Mouse (Mus musculus): ENCODE results near the gene C1ra. TPM values are rescaled to one million over a fixed set of nuclear protein-coding genes. Genes with fewer than 3 reads are reported as not detected.
A peak's percentile ranks its signal among the peaks of the same experiment; 100 is the strongest.
"Not testable (repeated sequence)": the region's sequence is repeated elsewhere in the genome, so short reads cannot be mapped to it uniquely, and the experiment has no call there.

C1ra gene
- polyA plus RNA-seq, 1 experiment from 2014 or later: 6.5 TPM

GRCm38 (mm10) chr6:124477922-124478651 lies 34.1 kb upstream of the C1ra start:
- Histone ChIP-seq H3K36me3 (ENCODE audit: inconsistent target) (no peaks in the 10 kb centered on the region), H3K4me3 (ENCODE audit: inconsistent target) (no peak overlapping the region), H3K79me2 (ENCODE audit: inconsistent target) (no peaks in the 10 kb centered on the region), H3K27ac (peak overlapping the region; percentile 65)
- 8% methylated on average over 17 of the region's 17 CpGs for WGBS (ENCODE audit: missing documents)

GRCm38 (mm10) chr6:124478874-124479572 lies 33.2 kb upstream of the C1ra start:
- Histone ChIP-seq H3K36me3 (ENCODE audit: inconsistent target) (no peaks in the 10 kb centered on the region), H3K4me3 (ENCODE audit: inconsistent target) (no peak overlapping the region), H3K79me2 (ENCODE audit: inconsistent target) (no peaks in the 10 kb centered on the region), H3K27ac (peak overlapping the region; percentile 65; the same call in 1 of the 2 replicates)
- 85% methylated on average over 3 of the region's 3 CpGs for WGBS (ENCODE audit: missing documents)

- H3K36me3 ChIP-seq (ENCODE audit: inconsistent target): no peaks in the 10 kb centered on the region
- 88% methylated on average over 3 of the region's 3 CpGs for WGBS (ENCODE audit: missing documents)
- no peak overlapping the region for H3K4me3 ChIP-seq (ENCODE audit: inconsistent target)
- H3K79me2 ChIP-seq (ENCODE audit: inconsistent target): no peaks in the 10 kb centered on the region
- no peak overlapping the region for H3K27ac ChIP-seq
Measured at GRCm38 (mm10) chr6:124479573-124479930, 32.7 kb upstream of the C1ra start.

GRCm38 (mm10) chr6:124480295-124480694 lies 31.9 kb upstream of the C1ra start:
- no peak overlapping the region for H3K27ac ChIP-seq
- no peaks in the 10 kb centered on the region for H3K79me2 ChIP-seq (ENCODE audit: inconsistent target)
- no peaks in the 10 kb centered on the region for H3K36me3 ChIP-seq (ENCODE audit: inconsistent target)
- WGBS (ENCODE audit: missing documents): 35% methylated on average over 3 of the region's 4 CpGs
- H3K4me3 ChIP-seq (ENCODE audit: inconsistent target): no peak overlapping the region

GRCm38 (mm10) chr6:124481571-124481970 lies 30.6 kb upstream of the C1ra start:
- WGBS (ENCODE audit: missing documents): 45% methylated on average over 6 of the region's 6 CpGs
- Histone ChIP-seq H3K36me3 (ENCODE audit: inconsistent target) (no peaks in the 10 kb centered on the region), H3K27ac (no peak overlapping the region), H3K79me2 (ENCODE audit: inconsistent target) (no peaks in the 10 kb centered on the region), H3K4me3 (ENCODE audit: inconsistent target) (no peak overlapping the region)

- H3K79me2 ChIP-seq (ENCODE audit: inconsistent target); H3K27ac ChIP-seq; H3K36me3 ChIP-seq (ENCODE audit: inconsistent target); H3K4me3 ChIP-seq (ENCODE audit: inconsistent target): not testable (repeated sequence)
- WGBS (ENCODE audit: missing documents): 92% methylated on average over 2 of the region's 3 CpGs
Measured at GRCm38 (mm10) chr6:124483831-124484230, 28.4 kb upstream of the C1ra start.

GRCm38 (mm10) chr6:124484851-124485250 lies 27.4 kb upstream of the C1ra start:
- WGBS (ENCODE audit: missing documents): 69% methylated on average over 7 of the region's 7 CpGs
- Histone ChIP-seq H3K27ac (no peak overlapping the region), H3K79me2 (ENCODE audit: inconsistent target) (no peaks in the 10 kb centered on the region), H3K36me3 (ENCODE audit: inconsistent target) (no peaks in the 10 kb centered on the region), H3K4me3 (ENCODE audit: inconsistent target) (no peak overlapping the region)

GRCm38 (mm10) chr6:124485414-124486144 lies 26.6 kb upstream of the C1ra start:
- no peaks in the 10 kb centered on the region for H3K36me3 ChIP-seq (ENCODE audit: inconsistent target)
- H3K79me2 ChIP-seq (ENCODE audit: inconsistent target): no peaks in the 10 kb centered on the region
- no peak overlapping the region for H3K4me3 ChIP-seq (ENCODE audit: inconsistent target)
- 93% methylated on average over 18 of the region's 21 CpGs for WGBS (ENCODE audit: missing documents)
- H3K27ac ChIP-seq: no peak overlapping the region

- no peak overlapping the region for H3K4me3 ChIP-seq (ENCODE audit: inconsistent target)
- WGBS (ENCODE audit: missing documents): 33% methylated on average over 2 of the region's 2 CpGs
- no peak overlapping the region for H3K27ac ChIP-seq
- H3K79me2 ChIP-seq (ENCODE audit: inconsistent target): no peaks in the 10 kb centered on the region
- no peaks in the 10 kb centered on the region for H3K36me3 ChIP-seq (ENCODE audit: inconsistent target)
Measured at GRCm38 (mm10) chr6:124487509-124487908, 24.7 kb upstream of the C1ra start.

GRCm38 (mm10) chr6:124488952-124489351 lies 23.3 kb upstream of the C1ra start:
- no peak overlapping the region for H3K27ac ChIP-seq
- no peak overlapping the region for H3K4me3 ChIP-seq (ENCODE audit: inconsistent target)
- WGBS (ENCODE audit: missing documents): 84% methylated on average over 3 of the region's 4 CpGs
- H3K79me2 ChIP-seq (ENCODE audit: inconsistent target): no peaks in the 10 kb centered on the region
- no peaks in the 10 kb centered on the region for H3K36me3 ChIP-seq (ENCODE audit: inconsistent target)

- no peaks in the 10 kb centered on the region for H3K79me2 ChIP-seq (ENCODE audit: inconsistent target)
- 52% methylated on average over 6 of the region's 6 CpGs for WGBS (ENCODE audit: missing documents)
- no peaks in the 10 kb centered on the region for H3K36me3 ChIP-seq (ENCODE audit: inconsistent target)
- no peak overlapping the region for H3K27ac ChIP-seq
- H3K4me3 ChIP-seq (ENCODE audit: inconsistent target): no peak overlapping the region
Measured at GRCm38 (mm10) chr6:124491427-124491826, 20.8 kb upstream of the C1ra start.

GRCm38 (mm10) chr6:124492842-124493561 lies 19.2 kb upstream of the C1ra start, which contains the start of gene C1rl:
C1rl (plus strand) TSS chr6:124493113.
- no peaks in the 10 kb centered on the region for H3K36me3 ChIP-seq (ENCODE audit: inconsistent target)
- 21% methylated on average over 2 of the region's 4 CpGs for WGBS (ENCODE audit: missing documents)
- peak within 1 kb of the TSS; percentile 22; the same call in 1 of the 2 replicates for H3K27ac ChIP-seq
- no peaks in the 10 kb centered on the region for H3K79me2 ChIP-seq (ENCODE audit: inconsistent target)
- no peak within 1 kb of the TSS for H3K4me3 ChIP-seq (ENCODE audit: inconsistent target)

- Histone ChIP-seq H3K79me2 (ENCODE audit: inconsistent target) (no peaks in the 10 kb centered on the region), H3K27ac (no peak overlapping the region), H3K4me3 (ENCODE audit: inconsistent target) (no peak overlapping the region), H3K36me3 (ENCODE audit: inconsistent target) (no peaks in the 10 kb centered on the region)
- WGBS (ENCODE audit: missing documents): 89% methylated on average over 5 of the region's 5 CpGs
Measured at GRCm38 (mm10) chr6:124493886-124494285, 18.3 kb upstream of the C1ra start.

GRCm38 (mm10) chr6:124496054-124496453 lies 16.2 kb upstream of the C1ra start:
- H3K36me3 ChIP-seq (ENCODE audit: inconsistent target): no peaks in the 10 kb centered on the region
- H3K27ac ChIP-seq: no peak overlapping the region
- 15% methylated on average over 5 of the region's 5 CpGs for WGBS (ENCODE audit: missing documents)
- no peaks in the 10 kb centered on the region for H3K79me2 ChIP-seq (ENCODE audit: inconsistent target)
- no peak overlapping the region for H3K4me3 ChIP-seq (ENCODE audit: inconsistent target)

Measured in macrophage (primary cell).